Mouse (Mus musculus): Measurements from ENCODE around the gene Aifm3.

DNA sequence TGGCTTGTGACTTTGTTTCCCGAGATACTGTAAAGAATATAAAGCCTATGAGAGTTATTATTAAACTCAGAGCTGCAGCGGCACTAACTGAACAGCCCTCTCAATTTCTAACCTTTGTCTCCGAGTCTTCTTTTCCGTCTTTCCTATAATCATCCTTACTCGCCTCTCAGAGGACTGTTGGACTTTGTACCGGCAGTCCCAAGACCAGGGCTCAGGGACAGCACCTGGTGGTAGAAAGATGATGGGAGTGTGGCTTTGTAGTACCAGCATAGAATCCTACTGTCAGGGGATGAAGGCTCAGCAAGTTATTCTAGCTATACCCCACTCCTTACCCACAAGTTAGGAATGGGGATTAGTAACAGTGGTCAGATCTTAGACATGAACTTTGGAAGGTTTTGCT, 36.8 kb downstream of the Aifm3 start:
- TF ChIP-seq GATA1 (IDR thresholded peaks at IDR 0.05; ENCODE audit: low read length) (no peak), TAL1 (IDR thresholded peaks at IDR 0.05; ENCODE audit: low read length) (no peak)

All from erythroblast, embryonic 14.5 days (primary cell).